Mouse (Mus musculus) heart, adult 2 months (tissue): ENCODE measurements at regions not wholly inside any gene's neighbourhood (a gene's known extent, or its start where the extent isn't known, plus 50 kb on each side); places are given as distances from the start of the nearest gene placed in this dataset.

Source experiments
- CTCF ChIP-seq: fragments of 200-600 bp; IDR thresholded peaks from 2 replicates; pipeline ENCODE4 v1.8.1; 2022; ENCODE audit warnings: antibody characterized with exemption, mild to moderate bottlenecking, moderate library complexity
- POLR2A ChIP-seq: fragments of 200-500 bp; IDR thresholded peaks from 2 replicates; pipeline ENCODE4 v1.6.1; 2011; ENCODE audit warnings: mild to moderate bottlenecking, low read depth, low read length, control low read depth; ENCODE audit not compliant: insufficient read depth

- TF ChIP-seq CTCF, result no peak
- TF ChIP-seq POLR2A, result no peak
These were observed 148.6 kb upstream of the Zeb2 start for GRCm38 (mm10) chr2:45265819-45266218.
